Mouse (Mus musculus): ENCODE data around the gene Vmn1r218.
"Not testable (repeated sequence)": the region's sequence is repeated elsewhere in the genome, so short reads cannot be mapped to it uniquely, and the experiment has no call there.

DNA sequence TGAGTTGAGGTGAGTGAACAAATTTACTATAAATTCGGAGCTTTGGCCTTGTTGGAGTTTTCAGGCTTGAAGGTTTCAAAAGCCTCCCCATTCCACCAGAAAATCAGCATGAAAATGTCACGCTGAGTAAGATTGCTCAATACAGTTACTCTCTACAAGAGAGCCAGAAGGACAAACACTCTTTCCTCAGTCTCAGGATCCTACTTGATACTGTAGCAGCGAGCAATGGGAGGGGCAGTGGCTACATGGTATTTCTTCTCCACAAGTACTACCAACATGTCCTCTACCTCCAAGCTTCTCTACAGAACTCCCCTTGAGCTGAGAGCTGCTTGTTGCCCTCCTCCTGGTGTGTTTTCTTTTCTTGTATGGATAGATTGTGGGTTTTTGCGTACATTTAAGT lies 33.5 kb downstream of the Vmn1r218 start:
- TF ChIP-seq CTCF (IDR thresholded peaks at IDR 0.05; ENCODE audit: low read depth); EP300 (optimal IDR thresholded peaks at IDR 0.05): not testable (repeated sequence)
